Mouse (Mus musculus): ENCODE data around the gene Hps1. TPM values are rescaled to one million over a fixed set of nuclear protein-coding genes. Genes with fewer than 3 reads are reported as not detected.
"Not testable (repeated sequence)": the region's sequence is repeated elsewhere in the genome, so short reads cannot be mapped to it uniquely, and the experiment has no call there.

Gene Hps1
- total RNA-seq (2021): 1 to 10 TPM; 6.5 to 9.7 TPM

GRCm38 (mm10) chr19:42779531-42780155, at the start of gene Hps1:
TSS of gene Hps1 (minus strand) at chr19:42779978.
- DNase-seq (ENCODE audit: low spot score in 2 of 2): peak; percentile 92 to 95
- intact Hi-C loops (cut with DNase I): loop anchor here (5.0 kb wide), 1 partner anchor 462 kb away; no protein-coding TSS in a partner anchor

GRCm38 (mm10) chr19:42829196-42829595, 49.4 kb upstream of the Hps1 start:
- no peak for DNase-seq (ENCODE audit: low spot score in 2 of 2)
- intact Hi-C loops (cut with DNase I): no loop called here

GRCm38 (mm10) chr19:42827843-42828242, 48.1 kb upstream of the Hps1 start:
- intact Hi-C loops (cut with DNase I): no loop called here
- DNase-seq (ENCODE audit: low spot score in 2 of 2): no peak

GRCm38 (mm10) chr19:42820109-42820508, 40.3 kb upstream of the Hps1 start:
- intact Hi-C loops (cut with DNase I): no loop called here

GRCm38 (mm10) chr19:42817761-42818160, 38.0 kb upstream of the Hps1 start:
- intact Hi-C loops (cut with DNase I): no loop called here

More at GRCm38 (mm10) chr19:42820109-42820508, 40.3 kb upstream of the Hps1 start:
- DNase-seq (ENCODE audit: low spot score in 2 of 2): no peak

GRCm38 (mm10) chr19:42816261-42816660, 36.5 kb upstream of the Hps1 start:
- intact Hi-C loops (cut with DNase I): no loop called here
- no peak for DNase-seq (ENCODE audit: low spot score in 2 of 2)

More at GRCm38 (mm10) chr19:42817761-42818160, 38.0 kb upstream of the Hps1 start:
- no peak for DNase-seq (ENCODE audit: low spot score in 2 of 2)

GRCm38 (mm10) chr19:42810140-42810539, 30.4 kb upstream of the Hps1 start:
- intact Hi-C loops (cut with DNase I): no loop called here
- DNase-seq (ENCODE audit: low spot score in 2 of 2): no peak

- peak in 1 of 2 experiments; percentile 10 for DNase-seq (ENCODE audit: low spot score in 2 of 2)
- intact Hi-C loops (cut with DNase I): no loop called here
These were observed 29.7 kb upstream of the Hps1 start for GRCm38 (mm10) chr19:42809491-42809890.

- no peak for DNase-seq (ENCODE audit: low spot score in 2 of 2)
- intact Hi-C loops (cut with DNase I): loop anchor here (5.0 kb wide), 2 partner anchors 104 to 679 kb away; no protein-coding TSS in a partner anchor
These were observed 18.1 kb upstream of the Hps1 start for GRCm38 (mm10) chr19:42797866-42798265.

- no peak for DNase-seq (ENCODE audit: low spot score in 2 of 2)
- intact Hi-C loops (cut with DNase I): loop anchor here (1.0 to 5.0 kb wide), 5 partner anchors 106 to 682 kb away; no protein-coding TSS in a partner anchor
These were observed 16.0 kb upstream of the Hps1 start for GRCm38 (mm10) chr19:42795801-42796200.

- DNase-seq (ENCODE audit: low spot score in 2 of 2): peak; percentile 91 to 93
- intact Hi-C loops (cut with DNase I): loop anchor here (1.0 to 5.0 kb wide), 5 partner anchors 107 to 682 kb away; no protein-coding TSS in a partner anchor
These were observed 15.3 kb upstream of the Hps1 start for GRCm38 (mm10) chr19:42794914-42795613.

GRCm38 (mm10) chr19:42788311-42788710, 8.5 kb upstream of the Hps1 start:
- peak in 1 of 2 experiments; percentile 47 for DNase-seq (ENCODE audit: low spot score in 2 of 2)
- intact Hi-C loops (cut with DNase I): no loop called here

GRCm38 (mm10) chr19:42785562-42786220, 5.9 kb upstream of the Hps1 start:
- intact Hi-C loops (cut with DNase I): no loop called here
- DNase-seq (ENCODE audit: low spot score in 2 of 2): no peak

GRCm38 (mm10) chr19:42785129-42785528, 5.4 kb upstream of the Hps1 start:
- no peak for DNase-seq (ENCODE audit: low spot score in 2 of 2)
- intact Hi-C loops (cut with DNase I): no loop called here

GRCm38 (mm10) chr19:42780156-42780538, 369 bp upstream of the Hps1 start:
- intact Hi-C loops (cut with DNase I); DNase-seq (ENCODE audit: low spot score in 2 of 2): not testable (repeated sequence)

GRCm38 (mm10) chr19:42777801-42778200, 2.0 kb downstream of the Hps1 start:
- intact Hi-C loops (cut with DNase I): loop anchor here (5.0 kb wide), 1 partner anchor 460 kb away; no protein-coding TSS in a partner anchor
- no peak for DNase-seq (ENCODE audit: low spot score in 2 of 2)

GRCm38 (mm10) chr19:42776813-42777212, 3.0 kb downstream of the Hps1 start:
- intact Hi-C loops (cut with DNase I): loop anchor here (5.0 kb wide), 1 partner anchor 460 kb away; no protein-coding TSS in a partner anchor
- no peak for DNase-seq (ENCODE audit: low spot score in 2 of 2)

GRCm38 (mm10) chr19:42770141-42770872, 9.5 kb downstream of the Hps1 start:
- intact Hi-C loops (cut with DNase I): no loop called here
- no peak for DNase-seq (ENCODE audit: low spot score in 2 of 2)

- intact Hi-C loops (cut with DNase I): no loop called here
- no peak for DNase-seq (ENCODE audit: low spot score in 2 of 2)
These were observed 10.1 kb downstream of the Hps1 start for GRCm38 (mm10) chr19:42769648-42770047.

- intact Hi-C loops (cut with DNase I): no loop called here
- no peak for DNase-seq (ENCODE audit: low spot score in 2 of 2)
These were observed 12.4 kb downstream of the Hps1 start for GRCm38 (mm10) chr19:42767361-42767760.

Data from left cerebral cortex, postnatal 25 days (tissue).